Mouse (Mus musculus): ENCODE measurements around the gene 1700001O22Rik. TPM values are rescaled to one million over a fixed set of nuclear protein-coding genes. Genes with fewer than 3 reads are reported as not detected.

Gene 1700001O22Rik
- polyA plus RNA-seq, 1 experiment from 2014 or later, result not detected

DNA sequence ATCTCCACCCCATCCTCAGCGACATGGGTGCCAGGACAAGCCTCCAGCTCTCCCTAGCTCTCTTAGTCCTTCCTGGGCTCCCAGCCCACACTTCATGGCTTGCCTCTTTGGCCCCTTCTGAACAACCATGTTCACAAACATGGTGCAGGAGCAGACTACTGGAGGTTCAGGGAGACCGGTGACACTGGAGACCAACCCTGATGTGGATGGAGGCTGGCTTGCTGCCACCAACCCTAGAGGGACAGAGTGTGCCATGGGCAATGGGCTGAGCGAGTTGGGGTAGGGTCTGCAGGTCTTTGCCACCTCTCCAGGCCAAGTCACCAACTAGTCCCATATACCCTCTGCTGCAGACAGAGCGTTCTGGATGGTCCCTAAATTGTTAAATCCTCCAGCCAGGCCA, 44.0 kb downstream of the 1700001O22Rik start:
- TF ChIP-seq CTCF (IDR thresholded peaks at IDR 0.05; ENCODE audit: low read depth) (no peak), EP300 (IDR thresholded peaks at IDR 0.05; ENCODE audit: low read depth) (no peak)
- 0 out of 2 replicates have a peak overlapping the region, but pooled peaks have one; percentile 7 for H3K27ac ChIP-seq (ENCODE audit: low read depth)
- H3K9me3 ChIP-seq (ENCODE audit: low read length), result no peaks in the 10 kb centered on the region
- H3K4me1 ChIP-seq (ENCODE audit: insufficient read depth), result peaks cover 24% of the 10 kb centered on the region
- WGBS (ENCODE audit: insufficient replicate concordance), result 75% methylated on average over 4 of the region's 4 CpGs
- ATAC-seq (no peak), DNase-seq (no peak)
- H3K4me2 ChIP-seq (ENCODE audit: low read depth, low read length), result no peak overlapping the region
- no peaks in the 10 kb centered on the region for H3K27me3 ChIP-seq (ENCODE audit: insufficient read depth, low read length)
- no peak overlapping the region for H3K9ac ChIP-seq (replicated peaks)
- no peak overlapping the region for H3K4me3 ChIP-seq (ENCODE audit: low read depth, low read length)
- no peaks in the 10 kb centered on the region for H3K36me3 ChIP-seq (replicated peaks; ENCODE audit: insufficient read depth, low read length)

DNA sequence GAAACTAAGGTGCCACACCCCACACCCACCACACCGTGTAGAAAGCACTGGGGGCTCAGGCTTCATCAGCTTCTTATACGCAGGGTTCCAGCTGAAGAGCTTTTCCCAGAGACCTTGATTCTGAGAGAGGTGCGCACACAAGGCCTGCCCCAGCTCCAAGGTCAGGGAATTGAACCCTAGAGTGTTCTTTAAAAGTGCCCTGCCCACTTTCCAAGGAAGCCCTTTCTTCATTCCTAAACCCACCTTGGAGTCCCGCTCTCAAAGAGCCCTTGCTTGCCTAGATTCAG, 44.4 kb downstream of the 1700001O22Rik start:
- WGBS (ENCODE audit: insufficient replicate concordance), result 68% methylated on average over 4 of the region's 4 CpGs
- H3K27ac ChIP-seq (ENCODE audit: low read depth), result no peak overlapping the region
- H3K4me2 ChIP-seq (ENCODE audit: low read depth, low read length), result no peak overlapping the region

DNA sequence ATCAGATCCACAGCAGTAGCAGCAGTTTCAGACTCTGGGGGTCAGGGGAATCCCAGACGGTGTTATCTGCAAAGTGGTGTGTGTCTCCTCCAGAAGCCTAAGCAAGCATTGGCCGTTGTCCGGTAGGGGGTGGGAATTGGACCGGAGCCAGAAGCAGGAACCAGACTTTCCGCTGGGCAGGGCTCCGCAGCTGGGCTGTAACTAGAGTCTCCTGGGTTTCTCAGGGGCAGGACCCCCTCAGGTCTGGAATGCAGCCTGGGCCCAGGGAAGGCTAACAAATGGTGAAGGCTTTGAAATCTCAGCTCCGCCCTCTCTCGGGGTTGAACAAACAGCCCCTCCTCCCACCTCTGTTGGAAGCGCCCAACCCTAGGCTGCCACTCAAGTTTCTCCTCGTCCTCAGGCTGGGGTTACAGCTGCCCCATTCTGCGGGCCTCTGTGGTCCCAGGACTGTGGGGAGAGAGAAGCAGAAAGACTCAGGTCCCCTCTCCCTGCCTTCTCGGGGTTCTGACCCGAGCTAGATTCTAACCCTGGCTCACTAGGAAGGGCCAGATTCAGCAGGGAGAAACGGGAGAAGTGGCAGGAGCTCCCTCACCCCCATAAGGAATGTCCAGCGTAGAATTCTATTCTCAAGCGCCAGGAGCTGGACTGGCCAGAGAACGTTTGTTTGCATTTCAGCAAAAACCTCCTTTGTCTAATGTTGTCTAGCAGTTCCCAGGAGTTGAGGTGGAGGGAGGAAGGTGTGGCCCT, 44.9 kb downstream of the 1700001O22Rik start:
- DNase-seq, result peak; percentile 82
- no peaks in the 10 kb centered on the region for H3K9me3 ChIP-seq (ENCODE audit: low read length)
- H3K27ac ChIP-seq (ENCODE audit: low read depth), result peak overlapping the region; percentile 55; the same call in 1 of the 2 replicates
- ATAC-seq, result peak; percentile 59
- WGBS (ENCODE audit: insufficient replicate concordance), result 21% methylated on average over 17 of the region's 17 CpGs
- TF ChIP-seq CTCF (IDR thresholded peaks at IDR 0.05; ENCODE audit: low read depth) (peak; percentile 35; the same call in 1 of the 2 replicates), EP300 (IDR thresholded peaks at IDR 0.05; ENCODE audit: low read depth) (peak; percentile 22; the same call in 1 of the 2 replicates)
- H3K4me3 ChIP-seq (ENCODE audit: low read depth, low read length), result no peak overlapping the region
- H3K9ac ChIP-seq (replicated peaks), result no peak overlapping the region
- H3K4me2 ChIP-seq (ENCODE audit: low read depth, low read length), result peak overlapping the region; percentile 33; the same call in 1 of the 2 replicates
- H3K36me3 ChIP-seq (replicated peaks; ENCODE audit: insufficient read depth, low read length), result no peaks in the 10 kb centered on the region
- no peaks in the 10 kb centered on the region for H3K27me3 ChIP-seq (ENCODE audit: insufficient read depth, low read length)
- peaks cover 24% of the 10 kb centered on the region for H3K4me1 ChIP-seq (ENCODE audit: insufficient read depth)

More for the DNA sequence above, 44.4 kb downstream of the 1700001O22Rik start:
- Histone ChIP-seq H3K36me3 (replicated peaks; ENCODE audit: insufficient read depth, low read length) (no peaks in the 10 kb centered on the region), H3K27me3 (ENCODE audit: insufficient read depth, low read length) (no peaks in the 10 kb centered on the region), H3K9me3 (ENCODE audit: low read length) (no peaks in the 10 kb centered on the region), H3K4me3 (ENCODE audit: low read depth, low read length) (no peak overlapping the region), H3K4me1 (ENCODE audit: insufficient read depth) (peaks cover 24% of the 10 kb centered on the region), H3K9ac (replicated peaks) (no peak overlapping the region)
- ATAC-seq, result no peak
- no peak for DNase-seq
- TF ChIP-seq EP300 (IDR thresholded peaks at IDR 0.05; ENCODE audit: low read depth), result no peak
- no peak for TF ChIP-seq CTCF (IDR thresholded peaks at IDR 0.05; ENCODE audit: low read depth)

- H3K4me1 ChIP-seq (ENCODE audit: insufficient read depth), result peaks cover 24% of the 10 kb centered on the region
- no peaks in the 10 kb centered on the region for H3K36me3 ChIP-seq (replicated peaks; ENCODE audit: insufficient read depth, low read length)
- DNase-seq, result no peak
- H3K9me3 ChIP-seq (ENCODE audit: low read length), result no peaks in the 10 kb centered on the region
- H3K27me3 ChIP-seq (ENCODE audit: insufficient read depth, low read length), result no peaks in the 10 kb centered on the region
- H3K27ac ChIP-seq (ENCODE audit: low read depth), result no peak overlapping the region
- ATAC-seq, result no peak
- WGBS (ENCODE audit: insufficient replicate concordance), result 78% methylated on average over 10 of the region's 10 CpGs
- no peak overlapping the region for H3K9ac ChIP-seq (replicated peaks)
- no peak for TF ChIP-seq EP300 (IDR thresholded peaks at IDR 0.05; ENCODE audit: low read depth)
- TF ChIP-seq CTCF (IDR thresholded peaks at IDR 0.05; ENCODE audit: low read depth), result no peak
- no peak overlapping the region for H3K4me2 ChIP-seq (ENCODE audit: low read depth, low read length)
- no peak overlapping the region for H3K4me3 ChIP-seq (ENCODE audit: low read depth, low read length)
These were observed 46.3 kb downstream of the 1700001O22Rik start for GRCm38 (mm10) chr2:30756962-30757715.

DNA sequence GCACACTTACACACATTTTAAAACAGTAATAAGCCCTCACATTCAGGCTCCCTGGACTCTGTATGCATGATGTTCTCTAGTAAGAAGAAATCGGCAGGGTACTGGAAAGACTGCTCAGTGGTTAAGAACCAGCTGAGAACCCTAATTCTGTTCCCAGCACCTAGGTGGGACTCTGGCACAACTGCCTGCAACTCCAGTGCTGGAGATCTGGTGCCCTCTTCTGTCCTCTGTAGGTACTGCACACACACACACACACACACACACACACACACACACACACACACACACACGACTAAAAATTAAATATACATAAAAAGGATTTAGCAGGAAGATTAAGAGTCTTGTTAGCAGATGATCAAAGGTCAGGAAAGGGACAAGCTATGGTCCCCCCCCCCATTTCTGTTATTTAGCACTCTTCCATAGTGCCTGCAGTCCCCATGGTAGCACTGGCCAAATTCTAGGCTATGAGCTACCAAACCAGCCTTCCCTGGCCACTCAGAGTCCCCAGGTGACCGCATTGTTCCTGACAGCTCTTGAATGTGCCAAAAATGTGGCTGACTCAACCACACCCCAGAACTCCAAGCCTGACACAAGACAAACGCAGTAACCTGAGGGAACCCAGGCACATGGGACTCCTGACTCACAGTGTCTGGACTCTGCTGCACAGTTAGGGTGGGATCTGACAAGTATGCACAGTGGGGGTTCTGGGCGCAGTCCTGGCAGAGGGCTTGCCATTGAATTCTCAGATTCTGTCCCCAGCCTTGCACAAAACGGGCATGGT, 47.3 kb downstream of the 1700001O22Rik start:
- H3K27me3 ChIP-seq (ENCODE audit: insufficient read depth, low read length), result no peaks in the 10 kb centered on the region
- H3K9ac ChIP-seq (replicated peaks), result no peak overlapping the region
- H3K4me1 ChIP-seq (ENCODE audit: insufficient read depth), result peaks cover 24% of the 10 kb centered on the region
- WGBS (ENCODE audit: insufficient replicate concordance), result 90% methylated on average over 6 of the region's 6 CpGs
- H3K27ac ChIP-seq (ENCODE audit: low read depth), result no peak overlapping the region
- no peak for TF ChIP-seq EP300 (IDR thresholded peaks at IDR 0.05; ENCODE audit: low read depth)
- TF ChIP-seq CTCF (IDR thresholded peaks at IDR 0.05; ENCODE audit: low read depth), result peak; percentile 23
- ATAC-seq (no peak), DNase-seq (no peak)
- no peaks in the 10 kb centered on the region for H3K9me3 ChIP-seq (ENCODE audit: low read length)
- H3K4me3 ChIP-seq (ENCODE audit: low read depth, low read length), result no peak overlapping the region
- H3K4me2 ChIP-seq (ENCODE audit: low read depth, low read length), result no peak overlapping the region
- H3K36me3 ChIP-seq (replicated peaks; ENCODE audit: insufficient read depth, low read length), result no peaks in the 10 kb centered on the region

DNA sequence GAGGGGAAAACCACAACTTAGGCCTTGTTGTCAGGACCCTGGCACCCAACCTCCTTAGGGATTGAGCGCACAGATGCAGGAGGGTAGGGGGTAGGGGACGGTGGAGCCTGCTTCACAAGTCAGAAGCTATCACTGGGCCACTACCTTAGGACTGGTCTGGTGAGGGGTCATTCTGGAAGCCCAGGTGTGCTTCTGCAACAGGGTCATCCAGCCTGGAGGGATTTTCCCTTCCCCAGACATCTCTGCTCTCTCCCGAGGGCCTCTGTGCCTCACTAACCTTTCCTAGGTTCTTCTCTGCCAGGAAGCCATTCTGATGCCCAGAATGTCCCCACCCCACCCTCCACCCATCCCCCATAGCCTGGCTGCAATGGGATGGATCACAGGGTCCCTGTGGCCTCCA, 48.6 kb downstream of the 1700001O22Rik start:
- WGBS (ENCODE audit: insufficient replicate concordance), result 87% methylated on average over 3 of the region's 3 CpGs
- Histone ChIP-seq H3K9ac (replicated peaks) (no peak overlapping the region), H3K36me3 (replicated peaks; ENCODE audit: insufficient read depth, low read length) (no peaks in the 10 kb centered on the region), H3K4me2 (ENCODE audit: low read depth, low read length) (no peak overlapping the region), H3K27me3 (ENCODE audit: insufficient read depth, low read length) (no peaks in the 10 kb centered on the region), H3K27ac (ENCODE audit: low read depth) (no peak overlapping the region), H3K4me1 (ENCODE audit: insufficient read depth) (peaks cover 14% of the 10 kb centered on the region), H3K4me3 (ENCODE audit: low read depth, low read length) (no peak overlapping the region), H3K9me3 (ENCODE audit: low read length) (no peaks in the 10 kb centered on the region)
- ATAC-seq (no peak), DNase-seq (no peak)
- TF ChIP-seq EP300 (IDR thresholded peaks at IDR 0.05; ENCODE audit: low read depth) (no peak), CTCF (IDR thresholded peaks at IDR 0.05; ENCODE audit: low read depth) (no peak)

Data from liver, postnatal 0 days (tissue).